Mouse (Mus musculus) C2C12 (cell line): ENCODE data around the gene Wdr18. TPM values are rescaled to one million over a fixed set of nuclear protein-coding genes. Genes with fewer than 3 reads are reported as not detected.

Experiments used
- H3K27me3 ChIP-seq: one replicate; pipeline ENCODE4 v1.6.1; 2011; ENCODE audit not compliant: control insufficient read depth, insufficient read depth, insufficient read length
- H3K36me3 ChIP-seq: one replicate; pipeline ENCODE4 v1.6.1; 2011; ENCODE audit not compliant: control insufficient read depth, insufficient read depth
- H3K4me3 ChIP-seq: one replicate; pipeline ENCODE4 v1.5.1; 2011; ENCODE audit warnings: mild to moderate bottlenecking, control low read depth; ENCODE audit not compliant: poor library complexity, insufficient read depth, severe bottlenecking
- H3K79me2 ChIP-seq: one replicate; pipeline ENCODE4 v1.6.1; 2011; ENCODE audit not compliant: control insufficient read depth, insufficient read depth
- H3K79me3 ChIP-seq: one replicate; pipeline ENCODE4 v1.6.1; 2011; ENCODE audit warnings: low read depth, control low read depth
- H3ac ChIP-seq: one replicate; pipeline ENCODE3; 2011; ENCODE audit warnings: low read depth; ENCODE audit not compliant: control insufficient read depth, insufficient read length
- CEBPB ChIP-seq: IDR thresholded peaks from one replicate; pipeline ENCODE4 v1.6.1; 2011; ENCODE audit warnings: low read depth, mild to moderate bottlenecking, control low read depth, moderate library complexity
- CTCF ChIP-seq: IDR thresholded peaks from one replicate; pipeline ENCODE4 v1.5.1; 2011; ENCODE audit not compliant: control insufficient read depth, insufficient read depth, insufficient read length
- FOSL1 ChIP-seq: IDR thresholded peaks from one replicate; pipeline ENCODE4 v1.8.0; 2011; ENCODE audit warnings: mild to moderate bottlenecking, low read length; ENCODE audit not compliant: poor library complexity, insufficient read depth, severe bottlenecking
- MAX ChIP-seq: IDR thresholded peaks from one replicate; pipeline ENCODE4 v1.6.1; 2011; ENCODE audit warnings: mild to moderate bottlenecking, control low read depth
- MYOD1 ChIP-seq: IDR thresholded peaks from one replicate; pipeline ENCODE4 v1.6.1; 2011; ENCODE audit warnings: low read depth; ENCODE audit not compliant: control insufficient read depth, insufficient read length
- MYOG ChIP-seq: IDR thresholded peaks from one replicate; pipeline ENCODE4 v1.6.1; 2011; ENCODE audit not compliant: control insufficient read depth, insufficient read length; ENCODE audit errors: extremely low read depth
- USF1 ChIP-seq: IDR thresholded peaks from one replicate; pipeline ENCODE4 v1.6.1; 2011; ENCODE audit warnings: low read depth, mild to moderate bottlenecking, control low read depth, moderate library complexity
- long read RNA-seq, 2 experiments: library from polyadenylated mRNA; unstranded; transcript quantifications; one replicate each; pipeline ENCODE4 v2.0.0; 2019 to 2020
- polyA plus RNA-seq: library from polyadenylated mRNA; unstranded; fragments of >200 nt; fragmentation: generic; extraction: Trizol; gene quantifications from one replicate; pipeline ENCODE4 v1.2.1, GENCODE M21; 2012; ENCODE audit warnings: missing spikeins

Wdr18 gene
- 48.6 TPM for polyA plus RNA-seq
- long read RNA-seq, experiment 1, transcript Wdr18-201 (10 exons, 3,911 nt): major isoform, 89 of 103 reads
- long read RNA-seq, experiment 1, partial matches to known transcripts: 5 of 103 reads
- long read RNA-seq, experiment 1, other reads (novel, unspliced or antisense): 7 of 103 reads
- long read RNA-seq, experiment 2, transcript Wdr18-201 (10 exons, 3,911 nt): major isoform, 353 of 394 reads
- long read RNA-seq, experiment 2, partial matches to known transcripts: 3 of 394 reads
- long read RNA-seq, experiment 2, other reads (novel, unspliced or antisense): 37 of 394 reads

- Histone ChIP-seq H3ac (peak within 1 kb of the TSS; percentile 99), H3K79me3 (peaks cover 20% of the 10 kb centered on the region), H3K4me3 (peak within 1 kb of the TSS; percentile 98), H3K27me3 (no peaks in the 10 kb centered on the region), H3K79me2 (peaks cover 32% of the 10 kb centered on the region), H3K36me3 (peaks cover 32% of the 10 kb centered on the region)
- TF ChIP-seq MYOD1 (peak; percentile 8), MAX (peak; percentile 70), CTCF (peak; percentile 80), MYOG (no peak), USF1 (no peak), FOSL1 (no peak), CEBPB (no peak)
Measured at GRCm38 (mm10) chr10:79959847-79960601, at the start of gene Wdr18. Wdr18 (plus strand) TSS chr10:79960152.

GRCm38 (mm10) chr10:79910556-79910955, 49.4 kb upstream of the Wdr18 start, which contains the start of gene Gm26602:
Gm26602 (plus strand) TSS chr10:79910856.
- Histone ChIP-seq H3K27me3 (no peaks in the 10 kb centered on the region), H3K4me3 (no peak within 1 kb of the TSS), H3ac (no peak within 1 kb of the TSS), H3K79me3 (no peaks in the 10 kb centered on the region), H3K79me2 (peaks cover 17% of the 10 kb centered on the region), H3K36me3 (peaks cover 22% of the 10 kb centered on the region)
- TF ChIP-seq MYOD1 (no peak), CTCF (no peak), USF1 (no peak), FOSL1 (no peak), MYOG (no peak), CEBPB (no peak), MAX (no peak)

GRCm38 (mm10) chr10:79912412-79912811, 47.5 kb upstream of the Wdr18 start:
- H3K27me3 ChIP-seq: no peaks in the 10 kb centered on the region
- TF ChIP-seq MYOD1: no peak
- no peak for TF ChIP-seq MYOG
- TF ChIP-seq USF1: no peak
- TF ChIP-seq CTCF: no peak
- TF ChIP-seq FOSL1: no peak
- TF ChIP-seq CEBPB: no peak
- no peak for TF ChIP-seq MAX
- no peak overlapping the region for H3ac ChIP-seq

GRCm38 (mm10) chr10:79914131-79914947, 45.6 kb upstream of the Wdr18 start:
- H3K27me3 ChIP-seq: peaks cover 12% of the 10 kb centered on the region
- H3K36me3 ChIP-seq: peaks cover 10% of the 10 kb centered on the region
- no peak overlapping the region for H3ac ChIP-seq
- H3K79me3 ChIP-seq: peaks cover 2% of the 10 kb centered on the region
- H3K79me2 ChIP-seq: peaks cover 24% of the 10 kb centered on the region
- H3K4me3 ChIP-seq: no peak overlapping the region
- TF ChIP-seq MAX: no peak
- TF ChIP-seq MYOG: no peak
- TF ChIP-seq USF1: no peak
- TF ChIP-seq CEBPB: no peak
- TF ChIP-seq MYOD1: no peak
- no peak for TF ChIP-seq FOSL1
- TF ChIP-seq CTCF: no peak

More at GRCm38 (mm10) chr10:79912412-79912811, 47.5 kb upstream of the Wdr18 start:
- Histone ChIP-seq H3K36me3 (peaks cover 10% of the 10 kb centered on the region), H3K79me3 (peaks cover 2% of the 10 kb centered on the region), H3K79me2 (peaks cover 28% of the 10 kb centered on the region), H3K4me3 (no peak overlapping the region)

GRCm38 (mm10) chr10:79914948-79915596, 44.9 kb upstream of the Wdr18 start:
- Histone ChIP-seq H3K4me3 (no peak overlapping the region), H3ac (no peak overlapping the region)
- TF ChIP-seq MYOG (no peak), CTCF (no peak), MAX (no peak), MYOD1 (no peak), USF1 (no peak), CEBPB (no peak)

More at GRCm38 (mm10) chr10:79914948-79915596, 44.9 kb upstream of the Wdr18 start:
- Histone ChIP-seq H3K79me3 (peaks cover 2% of the 10 kb centered on the region), H3K36me3 (peaks cover 10% of the 10 kb centered on the region), H3K79me2 (peaks cover 24% of the 10 kb centered on the region), H3K27me3 (peaks cover 16% of the 10 kb centered on the region)
